Mouse (Mus musculus) splenic B cell, adult 2 months (primary cell): ENCODE measurements around the gene Olfr971.
"Not testable (repeated sequence)": the region's sequence is repeated elsewhere in the genome, so short reads cannot be mapped to it uniquely, and the experiment has no call there.

ENCODE experiments used
- DNase-seq: peaks from one replicate; pipeline ENCODE4 v3.0.0-alpha.2; 2011; ENCODE audit warnings: low read depth, low spot score
- H3K27me3 ChIP-seq: 2 replicates; pipeline ENCODE4 v1.6.1; 2012; ENCODE audit warnings: mild to moderate bottlenecking, low read length, moderate library complexity, mixed read lengths; ENCODE audit not compliant: control insufficient read depth, poor library complexity, insufficient read depth, severe bottlenecking
- H3K36me3 ChIP-seq: 2 replicates; pipeline ENCODE4 v1.6.1; 2012; ENCODE audit warnings: mild to moderate bottlenecking, low read length, moderate library complexity, mixed read lengths; ENCODE audit not compliant: control insufficient read depth, poor library complexity, insufficient read depth, severe bottlenecking

Gene Olfr971

GRCm38 (mm10) chr9:39836576-39836975 lies at the start of gene Olfr971:
Olfr971 (plus strand) TSS chr9:39836876.
- not testable (repeated sequence) for H3K36me3 ChIP-seq, DNase-seq, H3K27me3 ChIP-seq

DNA sequence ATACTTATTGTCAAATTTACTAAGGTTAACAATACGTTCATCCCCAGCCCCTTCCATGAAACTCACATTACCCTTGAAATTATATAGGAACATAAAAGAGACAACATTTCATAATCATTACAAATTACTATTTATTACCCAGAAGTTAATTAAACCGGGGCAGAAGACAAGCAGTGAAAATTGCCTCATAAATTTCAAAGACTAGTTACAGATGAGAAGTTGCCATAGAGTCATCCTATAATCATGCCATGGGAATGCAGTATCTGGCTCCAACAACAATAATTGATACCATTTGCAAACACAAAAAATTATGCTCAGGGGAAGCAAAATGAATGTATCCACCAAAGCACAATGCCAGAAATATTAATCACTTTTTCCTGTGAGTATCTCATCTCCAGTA lies 46.1 kb upstream of the Olfr971 start, which contains the start of gene Olfr969:
Gene Olfr969, plus strand, starts transcription at position 388 of the 400 bp plus-strand sequence.
- no peaks in the 10 kb centered on the region for H3K27me3 ChIP-seq
- H3K36me3 ChIP-seq, result no peaks in the 10 kb centered on the region
- DNase-seq, result no peak

GRCm38 (mm10) chr9:39808560-39808959 lies 28.1 kb upstream of the Olfr971 start, which contains the start of gene Olfr970:
Olfr970 (plus strand) TSS chr9:39808860.
- Histone ChIP-seq H3K36me3 (no peaks in the 10 kb centered on the region), H3K27me3 (no peaks in the 10 kb centered on the region)
- no peak for DNase-seq

DNA sequence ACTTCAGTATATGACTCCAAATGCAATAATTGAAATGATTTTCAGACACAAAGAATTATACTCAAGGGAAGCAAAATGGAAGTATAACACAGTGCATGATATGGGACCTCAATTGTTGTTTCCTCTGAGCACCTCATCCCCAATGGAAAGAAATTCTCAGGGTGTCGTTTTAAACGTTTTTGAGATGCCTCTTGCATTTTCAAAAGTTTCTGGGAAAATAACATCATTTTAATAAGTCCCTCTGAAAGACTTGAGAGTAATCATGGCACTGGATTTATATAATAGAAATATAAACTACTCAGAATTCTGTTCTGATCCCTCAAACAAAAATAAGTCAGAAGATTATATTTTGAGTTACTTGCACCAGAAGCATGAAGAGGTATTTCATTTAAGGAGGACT lies 29.4 kb downstream of the Olfr971 start, which contains the start of gene Olfr972:
Gene Olfr972, plus strand, starts transcription at position 301 of the 400 bp plus-strand sequence.
- Histone ChIP-seq H3K36me3 (no peaks in the 10 kb centered on the region), H3K27me3 (no peaks in the 10 kb centered on the region)
- no peak for DNase-seq

GRCm38 (mm10) chr9:39871986-39872385 lies 35.3 kb downstream of the Olfr971 start:
- H3K27me3 ChIP-seq, DNase-seq, H3K36me3 ChIP-seq: not testable (repeated sequence)

- not testable (repeated sequence) for H3K36me3 ChIP-seq, DNase-seq
Measured at GRCm38 (mm10) chr9:39877541-39878396, 41.1 kb downstream of the Olfr971 start.

More at GRCm38 (mm10) chr9:39877541-39878396, 41.1 kb downstream of the Olfr971 start:
- H3K27me3 ChIP-seq, result not testable (repeated sequence)
